Mouse (Mus musculus) gonadal fat pad, adult 2 months (tissue): ENCODE data around the gene Endod1. TPM values are rescaled to one million over a fixed set of nuclear protein-coding genes. Genes with fewer than 3 reads are reported as not detected.
A peak's percentile ranks its signal among the peaks of the same experiment; 100 is the strongest.

ENCODE experiments used
- DNase-seq: peaks from one replicate; pipeline ENCODE4 v3.0.0-alpha.2; 2012; ENCODE audit warnings: low read depth
- polyA plus RNA-seq: library from polyadenylated mRNA; depleted of rRNA; stranded (reverse); fragments of >200 nt; gene quantifications from 2 replicates; pipeline ENCODE4 v1.2.3, GENCODE M21; 2012; rRNA removed

The Endod1 gene
- 67.7 and 114 TPM in 2 replicates for polyA plus RNA-seq

DNA sequence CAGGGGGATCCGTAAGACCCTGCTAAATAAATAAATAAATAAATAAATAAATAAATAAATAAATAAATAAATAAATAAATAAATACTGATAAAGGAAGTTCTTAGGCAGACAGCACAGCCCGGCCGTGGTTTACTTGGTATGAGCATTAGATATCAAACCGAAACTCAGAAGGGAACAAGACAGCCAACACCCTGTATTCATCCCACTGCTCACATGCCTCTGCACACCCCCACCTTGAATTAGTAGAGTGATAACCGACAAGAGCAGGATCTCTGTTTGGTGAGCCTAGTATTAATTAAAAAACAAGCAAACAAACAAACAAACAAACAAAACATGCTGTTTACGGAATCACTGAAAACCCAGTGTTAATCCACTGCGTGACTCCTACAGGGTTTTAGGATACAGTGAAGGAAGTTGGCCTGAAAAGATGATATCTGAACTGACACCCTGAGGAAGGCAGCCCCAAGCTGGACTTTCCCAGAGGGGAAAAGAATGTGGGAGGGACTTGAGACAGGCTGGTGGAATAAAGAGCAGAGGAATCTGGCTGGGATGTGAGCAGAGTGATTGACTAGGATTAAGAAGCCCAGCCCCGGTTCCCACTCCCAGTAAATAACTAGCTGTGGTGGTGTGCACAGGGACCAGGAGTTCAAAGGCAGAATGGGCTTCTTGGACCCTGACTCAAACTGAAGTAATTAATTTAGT, at the start of gene Endod1:
Gene Endod1 (minus strand): TSS at position 155 of the 703 bp plus-strand sequence.
- no peak for DNase-seq

DNA sequence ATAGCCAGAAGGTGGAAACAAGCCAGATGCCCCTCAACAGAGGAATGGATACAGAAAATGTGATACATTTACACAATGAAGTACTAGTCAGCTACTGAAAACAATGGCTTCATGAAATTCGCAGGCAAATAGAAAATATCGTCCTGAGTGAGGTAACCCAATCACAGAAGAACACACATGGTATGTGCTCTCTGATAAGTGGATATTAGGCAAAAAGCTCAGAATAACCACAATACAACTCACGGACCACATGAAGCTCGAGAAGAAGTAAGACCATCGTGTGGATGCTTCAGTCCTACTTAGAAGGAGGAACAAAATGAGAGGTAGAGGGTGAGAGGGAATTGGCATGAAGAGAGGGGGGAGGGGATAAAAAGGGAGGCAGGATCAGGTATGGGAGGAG, 27.8 kb upstream of the Endod1 start:
- DNase-seq = no peak

DNA sequence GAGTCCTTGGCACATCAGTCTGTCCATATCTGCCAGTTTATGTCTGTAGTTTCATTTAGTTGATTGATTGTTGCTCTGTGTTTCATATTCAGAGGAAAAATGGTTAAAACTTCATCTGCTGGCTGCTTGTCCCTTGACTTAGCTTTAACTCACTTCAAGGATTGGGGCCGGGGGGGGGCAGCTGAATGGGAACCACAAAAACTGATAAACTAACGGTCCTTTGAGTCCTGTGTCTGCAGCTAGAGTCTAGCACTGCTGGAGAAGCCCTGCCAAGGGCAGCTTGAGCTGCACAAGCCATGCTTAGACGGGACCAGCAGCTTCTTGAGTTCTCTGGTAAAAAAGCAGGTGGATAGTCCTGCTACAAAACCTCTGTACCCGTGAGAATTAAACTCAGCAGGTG, 26.7 kb upstream of the Endod1 start:
- DNase-seq = no peak

DNA sequence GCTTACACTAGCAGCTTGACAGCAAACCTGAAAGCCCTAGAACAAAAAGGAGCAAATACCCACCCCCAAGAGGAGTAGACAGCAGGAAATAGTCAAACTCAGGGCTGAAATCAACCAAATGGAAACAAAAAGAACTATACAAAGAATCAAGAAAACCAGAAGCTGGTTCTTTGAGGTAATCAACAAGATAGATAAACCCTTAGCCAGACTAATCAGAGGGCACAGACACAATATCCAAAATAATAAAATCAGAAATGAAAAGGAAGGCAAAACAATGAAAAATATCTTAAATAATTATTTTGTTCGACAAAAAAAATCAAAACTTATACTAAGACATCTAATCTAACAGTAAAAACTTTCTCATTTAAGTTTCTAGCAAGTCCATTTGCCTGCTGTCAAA, 24.7 kb upstream of the Endod1 start:
- DNase-seq = no peak

DNA sequence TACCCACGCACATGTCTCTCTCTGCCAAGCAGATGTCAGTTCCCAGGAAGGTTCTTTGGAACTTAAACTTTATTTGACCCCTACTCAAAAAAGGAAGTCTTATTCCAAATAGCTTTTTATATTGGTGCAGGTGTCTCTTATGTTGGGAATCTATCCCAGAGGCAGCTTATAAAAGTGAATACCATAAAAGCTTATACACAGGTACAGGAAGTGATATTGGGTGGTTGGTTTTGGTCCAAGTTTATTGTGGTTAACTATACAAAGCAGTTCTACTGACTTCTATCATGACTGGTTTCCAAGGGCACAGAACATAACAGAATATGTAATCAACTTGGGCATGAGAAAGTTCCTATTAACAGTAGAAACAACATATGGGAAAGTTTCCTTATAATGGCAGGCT, 20.8 kb upstream of the Endod1 start:
- DNase-seq = no peak

DNA sequence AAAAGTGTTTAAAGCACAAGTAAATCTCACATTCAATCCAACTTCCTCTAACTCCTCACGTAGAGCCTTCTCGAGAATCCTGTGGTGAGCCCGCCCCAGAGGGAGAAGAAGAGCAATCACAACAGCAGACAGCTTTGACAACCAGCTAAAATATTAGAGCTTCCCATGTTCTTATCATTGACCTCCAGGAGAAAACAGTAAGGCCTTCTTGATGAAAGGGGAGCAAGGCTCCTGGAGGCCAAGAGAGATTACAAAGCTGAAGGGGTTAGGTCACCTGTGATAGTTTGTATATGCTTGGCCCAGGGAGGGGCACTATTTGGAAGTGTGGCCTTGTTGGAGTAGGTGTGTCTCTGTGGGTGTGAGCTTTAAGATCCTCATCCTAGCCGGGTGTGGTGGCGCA, 19.1 kb upstream of the Endod1 start:
- no peak for DNase-seq

DNA sequence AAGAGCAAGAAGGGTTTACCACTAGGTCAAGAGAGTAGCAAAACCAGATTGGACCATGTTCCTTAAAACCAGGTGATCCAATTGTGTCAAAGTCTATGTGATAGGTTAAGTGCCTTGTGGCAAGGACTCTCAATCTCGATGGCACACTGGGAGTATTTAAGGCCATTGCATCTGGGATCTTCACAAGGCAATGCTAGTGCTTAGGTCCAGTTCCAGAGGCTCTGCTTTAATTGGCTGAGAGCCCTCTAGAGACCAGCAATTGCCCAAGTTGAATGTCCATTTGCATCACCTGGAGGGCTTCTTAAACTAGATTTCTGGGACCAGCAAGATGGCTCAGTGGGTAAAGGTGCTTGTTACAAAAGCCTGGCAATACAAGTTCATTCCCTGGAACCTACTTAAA, 17.6 kb upstream of the Endod1 start:
- DNase-seq = peak; percentile 99

DNA sequence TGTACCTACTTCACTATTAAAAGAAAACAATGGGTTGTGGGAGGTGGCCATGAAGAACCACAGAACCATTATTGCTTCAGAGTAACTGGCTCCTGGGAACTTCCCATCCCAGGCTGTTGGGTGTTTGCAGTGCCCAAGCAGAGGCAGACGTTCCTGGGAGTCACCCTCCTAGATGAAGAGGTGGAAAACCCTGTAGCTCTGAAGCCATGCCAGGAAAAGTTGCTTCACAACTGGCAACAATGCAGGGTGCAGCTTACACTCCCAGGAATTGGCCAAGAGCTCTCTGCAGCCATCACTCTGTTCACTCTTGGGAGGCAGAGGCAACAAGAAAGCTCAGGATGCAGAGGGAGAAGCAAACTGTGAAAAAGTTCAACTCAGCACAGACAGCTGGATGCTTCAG, 16.8 kb upstream of the Endod1 start:
- DNase-seq = peak; percentile 99

DNA sequence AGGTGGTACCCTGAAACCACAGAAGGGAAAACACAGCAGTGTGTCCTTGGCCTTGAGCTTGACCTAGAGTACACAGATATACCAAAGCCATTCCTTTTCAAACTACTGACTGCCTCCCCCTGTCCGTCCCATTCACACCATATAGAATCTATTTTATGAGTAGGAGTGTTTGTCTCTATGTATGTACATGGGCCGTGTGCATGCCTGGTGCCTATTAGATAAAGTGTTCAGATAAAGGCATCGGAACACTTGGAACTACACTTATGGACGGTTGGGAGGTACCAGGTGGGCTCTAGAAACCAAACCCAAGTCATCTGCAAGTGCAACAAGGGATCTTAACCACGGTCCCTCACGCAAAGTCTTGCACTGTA, 16.1 kb upstream of the Endod1 start:
- no peak for DNase-seq

DNA sequence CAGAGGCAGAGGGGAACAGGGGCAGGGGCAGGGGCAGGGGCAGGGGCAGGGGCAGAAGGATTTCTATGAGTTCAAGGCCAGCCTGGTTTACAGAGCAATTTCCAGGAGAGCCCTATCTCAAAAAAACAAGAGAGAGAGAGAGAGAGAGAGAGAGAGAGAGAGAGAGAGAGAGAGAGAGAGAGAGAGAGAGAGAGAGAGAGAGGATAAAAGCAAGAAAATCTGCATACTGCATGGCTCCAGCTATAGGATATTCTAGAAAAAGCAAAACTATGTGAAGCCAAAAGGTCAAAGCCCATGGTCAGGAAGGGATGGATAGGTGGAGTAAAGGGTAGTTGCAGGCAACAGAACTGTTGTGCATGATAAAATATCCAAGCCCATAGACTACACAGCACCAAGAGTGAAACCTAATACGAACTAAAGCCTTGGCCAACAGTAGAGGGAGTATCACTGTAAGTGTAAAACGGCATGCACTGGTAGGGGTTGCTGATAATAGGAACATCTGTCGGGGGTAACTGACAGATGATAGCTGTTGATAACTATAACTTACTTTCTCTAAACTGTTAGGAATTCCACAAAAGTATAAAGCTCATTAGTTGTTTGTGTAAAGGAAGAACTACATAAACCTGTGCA, 15.6 kb upstream of the Endod1 start:
- DNase-seq = no peak

DNA sequence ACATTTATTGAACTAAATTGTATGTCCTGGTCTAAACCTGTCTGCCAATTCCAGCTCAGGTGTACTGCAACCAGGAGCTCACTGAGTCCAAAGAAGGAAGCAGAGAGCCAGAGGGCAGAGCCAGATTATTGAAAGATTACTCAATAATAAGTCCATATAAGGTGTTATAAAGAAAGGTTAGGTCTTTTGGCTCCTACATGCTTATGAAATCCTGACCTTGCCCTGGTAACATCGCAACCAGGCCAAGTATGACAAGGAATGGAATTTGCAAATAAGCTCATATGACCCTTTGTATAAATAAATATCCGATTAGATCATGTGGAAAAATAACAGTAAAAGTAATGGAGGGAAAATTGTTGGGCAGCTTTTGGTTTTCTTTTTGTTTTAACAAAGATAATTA, 14.8 kb upstream of the Endod1 start:
- no peak for DNase-seq

DNA sequence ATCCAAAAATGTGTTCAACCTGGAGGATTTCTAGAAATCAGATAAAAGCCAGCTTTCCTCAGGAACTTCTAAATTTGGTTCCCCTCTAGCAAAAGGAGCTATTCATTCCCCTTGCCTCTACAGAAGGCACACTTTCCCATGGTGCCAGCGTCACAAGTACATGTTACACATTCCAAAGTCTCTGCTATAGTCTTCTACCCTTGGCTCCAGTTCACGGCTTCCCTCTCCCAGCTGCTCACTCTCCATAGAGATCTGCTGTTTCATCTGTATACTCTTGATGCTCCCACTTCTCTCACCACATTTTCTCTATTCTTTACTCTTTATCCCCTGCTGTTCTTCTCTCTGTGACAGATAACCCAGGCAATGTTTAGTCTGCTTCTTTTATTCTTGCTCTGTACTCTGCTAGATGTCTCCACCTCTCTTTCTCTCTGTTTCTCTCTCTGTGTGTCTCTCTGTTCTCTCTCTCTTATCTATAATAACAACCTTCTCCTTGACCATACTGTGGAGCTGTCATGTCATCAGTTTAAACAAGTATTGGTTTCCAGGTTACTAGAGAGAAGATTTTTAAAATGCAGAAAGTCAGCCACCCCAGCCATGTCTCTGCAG, 13.8 kb upstream of the Endod1 start:
- no peak for DNase-seq

DNA sequence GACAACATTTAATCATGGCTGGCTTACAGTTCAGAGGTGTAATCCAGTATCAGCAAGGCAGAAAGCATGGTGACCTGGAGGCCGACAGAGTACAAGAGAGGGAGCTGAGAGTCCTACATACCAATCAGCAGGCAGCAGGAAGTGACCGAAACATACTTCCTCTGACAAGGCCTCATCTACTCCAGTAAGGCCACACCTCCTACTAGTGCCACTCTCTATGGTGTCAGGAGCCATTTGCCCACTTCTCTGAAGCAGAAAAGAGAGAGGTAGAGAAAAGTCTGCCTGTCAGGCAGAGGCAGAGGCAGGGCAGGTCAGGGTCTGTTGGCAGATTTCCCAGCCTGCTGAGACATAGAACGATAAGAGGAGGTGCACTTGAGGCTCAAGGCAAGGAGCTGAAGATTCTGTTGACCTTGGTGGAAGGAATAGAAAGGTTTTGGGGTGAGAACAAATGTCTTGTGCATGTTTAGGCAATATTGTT, 10.6 kb upstream of the Endod1 start:
- no peak for DNase-seq

DNA sequence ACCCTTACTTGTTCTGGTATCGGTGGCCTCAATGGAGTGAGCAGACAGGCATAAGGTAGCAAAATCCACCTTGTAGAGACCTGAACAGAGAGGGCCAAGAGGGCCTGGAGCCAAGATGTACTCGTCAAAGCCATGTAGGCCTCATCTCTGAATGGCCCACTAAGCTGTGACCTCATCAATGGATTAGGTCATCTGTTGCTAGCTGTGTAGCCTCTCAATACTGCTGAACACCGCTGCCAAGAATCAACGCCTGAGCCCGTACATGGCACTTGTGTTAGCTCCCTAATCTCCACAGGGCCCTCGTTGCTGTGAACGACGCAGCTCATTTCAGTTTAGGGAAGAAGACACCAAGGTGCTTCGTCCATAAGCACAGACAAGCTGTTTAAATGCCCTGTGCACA, 10.0 kb upstream of the Endod1 start:
- DNase-seq = no peak

DNA sequence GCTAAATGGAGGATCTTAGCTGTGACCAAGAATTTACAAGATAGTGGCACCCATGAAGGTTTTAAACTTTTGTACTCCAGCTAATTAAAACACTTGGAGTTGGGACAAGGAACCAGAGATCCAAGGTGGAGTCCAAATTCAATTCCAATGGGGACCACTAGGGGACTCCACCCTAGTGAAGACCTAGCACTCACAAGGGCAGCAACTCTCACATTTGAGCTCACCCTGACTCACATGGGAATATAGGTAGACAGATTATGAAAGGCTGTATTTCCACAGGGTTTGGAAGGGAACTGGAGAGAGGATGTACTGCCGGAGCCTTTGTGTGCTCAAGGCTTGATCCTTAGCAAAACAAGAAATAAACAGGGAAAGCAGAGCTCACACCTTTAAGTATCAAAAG, 9.0 kb upstream of the Endod1 start:
- peak; percentile 92 for DNase-seq

DNA sequence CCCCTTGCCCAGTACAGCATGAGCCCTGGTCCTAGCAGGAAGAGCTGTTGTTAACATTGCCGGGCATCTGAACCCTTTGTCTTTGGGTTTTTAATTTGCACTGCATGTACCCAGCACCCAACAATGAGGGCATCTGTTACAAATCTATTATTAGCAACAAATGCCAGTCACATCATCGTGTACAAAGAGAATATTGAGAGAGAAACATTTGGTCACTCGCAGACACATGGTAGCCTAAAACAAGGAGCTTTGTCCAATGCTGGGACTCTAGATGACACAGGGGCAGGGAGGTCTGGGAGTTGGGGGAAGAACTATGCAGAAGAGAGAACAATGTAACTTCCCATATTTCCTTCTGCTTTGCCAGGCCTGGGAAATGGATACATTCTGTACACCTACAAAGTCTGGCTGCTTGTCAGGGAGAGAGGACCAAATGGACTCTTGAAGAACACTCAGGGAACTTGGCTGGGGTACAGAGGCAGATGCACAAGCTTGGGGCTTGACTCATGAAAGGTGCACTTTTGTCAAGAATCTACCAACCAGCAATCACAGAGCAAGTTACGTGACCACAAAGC, 7.8 kb upstream of the Endod1 start:
- DNase-seq = no peak

DNA sequence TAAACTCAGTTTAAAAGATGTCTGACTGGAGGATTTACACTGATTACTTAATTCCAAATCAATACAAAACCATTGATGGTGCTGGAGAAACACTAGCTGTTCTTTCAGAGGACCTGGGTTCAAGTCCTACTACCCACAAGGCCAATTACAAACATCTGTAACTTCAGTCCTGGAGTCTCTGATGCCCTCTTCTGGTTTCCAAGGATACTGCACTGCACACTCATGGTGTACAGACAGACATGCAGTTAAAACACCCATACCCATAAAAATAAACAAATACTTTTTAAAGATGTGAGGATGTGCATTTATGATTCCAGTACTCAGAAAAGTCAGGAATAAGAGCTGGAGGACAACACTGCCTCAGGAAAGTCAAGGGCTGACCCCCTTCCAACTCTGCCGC, 6.7 kb upstream of the Endod1 start:
- DNase-seq = no peak

DNA sequence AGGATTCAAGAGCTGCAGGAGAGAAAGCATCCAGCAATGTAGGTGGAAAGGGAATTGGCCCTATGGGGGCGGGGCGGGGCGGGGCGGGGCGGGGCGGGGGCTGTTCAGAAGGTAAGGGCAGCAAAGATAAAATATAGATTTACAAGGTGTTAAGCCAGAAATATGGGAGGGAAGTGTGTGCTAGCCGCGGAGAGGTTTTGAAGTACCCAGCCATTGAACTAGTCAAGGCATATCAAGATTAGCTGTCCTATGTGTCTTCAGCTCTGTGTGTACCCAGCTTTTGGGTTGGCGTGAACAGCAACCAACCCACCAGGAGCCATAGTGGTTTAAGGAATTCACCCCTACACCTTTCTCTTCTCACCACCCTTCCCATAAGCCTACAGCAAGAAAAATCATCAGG, 5.5 kb upstream of the Endod1 start:
- DNase-seq = no peak

DNA sequence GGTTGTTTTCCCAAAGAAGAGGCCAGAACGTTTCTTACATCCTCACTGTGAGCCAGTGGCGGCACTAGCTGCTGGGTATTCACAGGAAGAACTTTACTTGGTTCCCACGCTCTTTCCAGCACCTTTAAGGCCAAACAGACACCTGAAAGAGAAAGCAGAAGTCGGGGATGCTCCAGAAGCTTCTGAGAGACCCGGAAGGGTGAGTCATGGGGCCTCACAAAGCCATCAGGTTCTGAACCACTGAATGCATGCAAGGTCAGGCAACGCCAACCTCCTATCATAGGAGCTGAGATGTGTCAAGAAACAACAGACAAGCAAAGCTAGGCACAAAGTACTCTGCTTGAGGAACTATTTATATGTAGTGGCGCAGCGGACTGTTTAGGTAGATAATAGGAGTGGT, 4.4 kb upstream of the Endod1 start:
- DNase-seq = no peak

DNA sequence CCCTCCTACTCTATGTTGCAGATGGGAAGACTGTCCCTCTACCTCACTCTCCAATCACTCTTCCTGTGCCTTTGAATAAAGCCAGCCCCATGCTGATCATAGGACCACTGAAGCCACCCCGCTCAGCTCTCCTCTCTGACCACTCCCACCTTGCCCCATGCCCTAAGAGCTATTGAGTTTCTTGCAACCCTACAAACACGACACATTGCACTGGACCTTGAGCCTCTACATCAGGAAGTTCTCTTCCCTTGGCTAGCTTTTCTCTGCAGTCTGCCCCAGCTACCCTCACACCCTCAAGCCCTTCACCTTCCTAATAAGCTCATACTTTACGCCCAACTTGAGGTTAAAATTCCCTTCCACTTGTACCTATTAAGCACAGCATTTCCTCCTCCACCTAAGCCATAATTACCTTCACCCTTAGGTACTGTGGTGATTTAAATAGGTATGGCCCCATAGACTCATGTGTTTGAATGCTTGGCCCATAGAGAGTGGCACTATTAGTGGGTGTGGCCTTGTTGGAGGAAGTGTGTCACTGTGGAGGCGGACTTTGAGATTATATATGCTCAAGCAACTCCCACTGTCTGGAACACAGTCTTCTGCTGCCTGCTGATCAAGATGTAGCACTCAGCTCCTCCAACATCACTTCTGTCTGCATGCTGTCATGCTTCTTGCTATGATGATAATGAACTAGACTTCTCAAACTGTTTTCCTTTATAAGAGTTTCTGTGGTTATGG, 2.0 kb upstream of the Endod1 start:
- no peak for DNase-seq

DNA sequence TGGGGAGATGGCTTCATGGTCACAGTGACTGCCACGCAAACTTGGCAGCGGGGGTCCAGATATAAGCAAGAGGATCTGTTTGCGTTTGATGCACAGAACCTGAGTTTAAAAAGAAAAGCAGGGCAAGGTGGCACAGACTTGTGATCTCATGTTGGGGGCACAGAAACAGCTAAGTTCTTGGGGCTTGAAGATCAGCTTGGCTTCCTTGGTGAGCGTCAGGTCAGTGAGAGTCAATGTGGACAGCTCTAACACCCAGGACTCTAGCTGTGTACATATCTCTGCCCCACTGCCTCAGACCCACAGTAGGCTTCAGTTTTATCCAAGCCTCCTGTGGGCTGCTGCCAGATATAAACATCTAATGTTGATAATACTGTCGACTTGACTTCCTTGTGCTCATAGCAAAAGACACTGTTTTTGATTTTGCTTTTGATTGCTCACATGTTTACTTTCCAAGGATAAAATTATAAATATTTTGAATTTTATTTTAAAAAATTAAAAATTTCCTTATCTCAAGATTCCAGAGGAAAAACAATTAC, 1.0 kb upstream of the Endod1 start:
- DNase-seq = no peak
